Mouse (Mus musculus): ENCODE results near the gene Ccr1l1.

DNA sequence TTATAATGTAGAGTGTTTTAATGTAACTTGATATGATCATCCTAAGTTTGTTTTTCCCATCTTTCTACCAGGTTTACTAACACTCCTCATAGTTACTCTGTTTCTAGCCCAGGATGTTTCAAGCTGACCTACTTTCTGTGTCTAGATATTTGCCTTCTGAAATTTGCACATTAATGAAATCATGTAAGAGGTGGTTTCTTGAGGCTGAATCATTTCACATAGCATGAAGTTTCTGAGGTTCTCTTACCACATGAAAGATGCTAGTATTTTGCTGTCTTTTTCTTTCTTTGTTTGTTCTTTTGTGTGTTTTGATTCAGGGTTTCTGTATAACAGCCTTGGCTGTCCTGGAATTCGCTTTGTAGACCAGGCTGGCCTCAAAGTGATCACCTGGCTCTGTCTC, 18.0 kb downstream of the Ccr1l1 start:
- no peak for TF ChIP-seq CTCF (IDR thresholded peaks at IDR 0.05; ENCODE audit: low read depth, low read length)
- TF ChIP-seq POLR2A (IDR thresholded peaks at IDR 0.05; ENCODE audit: borderline replicate concordance, low read depth, low read length), result no peak

Measured in bone marrow macrophage, adult 2 months (primary cell).